Mouse (Mus musculus) right cerebral cortex, postnatal 4 days (tissue): ENCODE measurements around the gene Bcas2.
"Not testable (repeated sequence)": the region's sequence is repeated elsewhere in the genome, so short reads cannot be mapped to it uniquely, and the experiment has no call there.

ENCODE experiments used
- DNase-seq: peaks from one replicate; pipeline ENCODE4 v3.0.0-alpha.2; 2022

Gene Bcas2

DNA sequence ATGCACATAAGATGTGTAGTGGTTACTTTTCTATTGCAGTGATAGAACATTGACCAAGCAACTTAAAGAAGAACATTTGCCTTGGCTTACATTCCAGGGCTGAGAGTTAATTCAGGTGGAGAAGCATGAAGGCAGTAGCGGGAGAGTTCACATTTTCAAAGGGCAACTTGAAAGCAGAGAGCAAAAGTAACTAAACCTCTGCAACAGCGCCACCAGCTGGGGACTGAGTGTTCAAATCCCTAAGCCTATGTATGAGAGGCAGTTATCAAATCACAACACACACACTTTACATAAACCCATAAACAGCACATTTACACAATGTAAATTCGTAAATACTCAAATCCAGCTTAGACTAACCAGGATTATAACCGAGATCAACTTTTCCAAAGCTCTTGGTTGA is 1.7 kb upstream of the Bcas2 start:
- peak; percentile 92 for DNase-seq

DNA sequence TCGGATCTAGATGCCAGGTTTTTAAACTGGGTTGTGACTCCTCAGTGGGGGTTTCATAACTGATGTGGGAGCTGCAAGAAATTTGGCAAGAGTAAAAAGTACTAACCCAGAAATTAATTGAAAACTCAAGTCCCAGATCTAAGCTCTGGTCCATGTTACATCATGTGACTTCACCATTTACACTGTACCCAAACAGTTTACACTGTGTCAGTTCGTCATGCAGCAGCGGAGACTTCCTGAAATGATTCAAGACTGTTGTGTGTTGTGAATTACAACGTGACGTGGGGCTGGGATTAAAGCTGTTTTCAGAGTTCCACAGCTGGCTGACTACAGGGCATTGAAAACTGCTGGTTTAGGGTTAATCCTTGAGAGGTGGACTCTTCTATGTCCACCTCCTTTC is 1.2 kb downstream of the Bcas2 start:
- no peak for DNase-seq

DNA sequence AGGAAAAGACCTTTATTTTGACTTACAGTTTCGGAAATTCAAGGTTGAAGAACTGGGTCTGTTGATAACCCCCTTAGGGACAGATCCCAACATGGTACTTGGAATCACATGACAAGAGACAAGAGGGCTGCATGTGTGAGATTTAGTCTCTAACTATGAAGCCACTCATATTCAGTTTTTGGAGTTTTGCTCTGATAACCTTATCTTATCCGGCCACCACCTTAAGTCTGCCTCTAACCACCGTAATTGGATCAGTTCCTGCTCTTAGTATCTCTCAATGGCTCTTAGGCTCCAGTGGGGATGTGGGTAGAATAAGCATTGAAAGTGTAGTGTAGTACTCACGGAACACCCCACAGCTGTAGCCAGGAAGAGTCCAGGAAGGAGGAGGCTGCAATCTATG is 5.3 kb downstream of the Bcas2 start:
- no peak for DNase-seq

DNA sequence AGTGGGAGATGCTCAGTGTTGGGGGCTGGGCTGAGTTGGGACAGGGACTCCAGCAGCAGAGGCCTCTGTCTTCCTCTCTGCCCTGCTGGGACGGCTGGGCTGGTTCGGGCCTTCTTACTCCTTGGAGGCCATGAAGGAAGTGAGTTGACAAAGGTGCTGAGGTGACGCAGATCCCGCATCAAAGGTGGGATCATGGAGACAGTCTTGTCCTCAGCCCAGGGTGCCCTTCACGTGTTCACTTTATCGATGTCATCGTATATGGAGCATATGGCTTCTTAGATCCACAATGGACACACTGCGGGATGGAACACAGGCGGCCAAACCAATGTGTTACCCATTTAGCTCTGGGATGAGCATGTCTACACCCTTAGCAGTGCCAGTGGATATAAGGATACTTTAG is 8.1 kb downstream of the Bcas2 start:
- no peak for DNase-seq

DNA sequence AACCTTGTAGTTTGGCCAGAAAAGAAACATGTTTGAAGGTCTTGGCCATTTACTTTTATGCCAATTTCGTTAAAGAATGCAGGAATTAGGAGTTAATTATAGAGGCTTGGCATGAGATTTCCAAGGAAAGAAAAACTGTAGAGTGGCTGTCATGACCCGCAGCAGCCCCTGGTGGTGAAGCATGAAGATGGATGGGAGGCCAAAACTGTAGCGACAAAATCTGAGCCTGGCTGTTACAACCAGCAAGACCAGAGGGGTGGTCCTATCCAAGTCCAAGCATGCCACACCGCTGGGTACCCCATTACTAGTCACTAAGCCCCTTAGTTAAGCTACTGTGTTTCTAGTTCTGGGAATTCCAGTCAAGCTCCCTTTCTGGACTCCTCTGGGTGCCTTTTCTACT is 9.7 kb downstream of the Bcas2 start:
- no peak for DNase-seq

DNA sequence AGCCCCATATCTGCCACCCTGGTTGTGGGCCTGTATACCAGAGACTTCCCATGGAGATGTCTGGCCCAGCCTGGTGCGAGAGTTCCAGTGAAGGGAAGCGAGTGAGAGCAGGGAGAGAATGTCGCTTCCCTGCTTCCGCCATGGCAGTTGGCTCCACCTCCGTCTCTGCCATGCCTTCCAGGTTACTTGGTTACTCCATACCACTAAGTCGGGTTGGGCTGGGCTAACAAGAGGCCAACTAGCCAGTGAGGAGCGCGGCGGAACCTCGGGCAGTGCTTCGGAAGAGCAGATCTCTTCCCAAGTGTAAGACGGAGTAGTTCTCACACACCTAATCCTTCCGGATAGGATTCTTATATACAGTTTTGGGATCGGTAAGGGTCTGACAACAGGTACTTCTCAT is 11.4 kb downstream of the Bcas2 start:
- DNase-seq = no peak

DNA sequence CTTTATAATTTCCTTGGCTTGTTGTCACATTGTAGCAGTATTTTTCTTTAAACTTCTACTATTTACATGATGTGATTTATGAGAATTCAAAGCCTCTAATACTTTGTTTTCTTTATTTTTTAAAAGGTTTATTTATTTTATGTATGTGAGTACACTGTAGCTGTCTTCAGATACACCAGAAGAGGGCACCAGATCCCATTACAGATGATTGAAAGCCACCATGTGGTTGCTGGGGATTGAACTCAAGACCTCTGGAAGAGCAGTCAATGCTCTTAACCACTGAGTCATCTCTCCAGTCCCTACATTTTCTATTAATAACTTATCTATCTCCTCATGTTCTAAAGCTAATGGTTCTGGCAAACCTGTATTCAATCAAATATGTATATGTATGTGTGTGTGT is 13.0 kb downstream of the Bcas2 start:
- DNase-seq = not testable (repeated sequence)

DNA sequence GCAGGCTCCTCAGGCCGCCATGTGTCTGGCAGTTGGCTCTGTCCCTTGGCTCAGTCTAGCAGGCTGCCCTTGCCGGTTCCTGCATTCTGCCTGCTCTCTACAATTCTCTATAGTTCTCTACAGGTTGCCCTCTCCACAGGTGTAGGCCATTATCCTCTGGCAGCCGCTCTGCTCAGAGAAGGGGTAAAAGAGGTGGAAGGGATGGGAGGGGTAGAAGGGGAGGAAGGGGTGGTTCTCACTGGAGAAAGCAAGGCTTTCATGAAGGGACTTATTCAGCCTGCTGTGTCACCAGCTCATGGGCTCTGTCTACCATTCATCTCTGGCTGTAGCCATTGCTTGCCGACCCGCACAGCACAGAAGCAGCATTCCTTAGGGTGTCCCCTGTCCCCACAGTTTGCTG is 17.0 kb downstream of the Bcas2 start:
- DNase-seq = no peak

DNA sequence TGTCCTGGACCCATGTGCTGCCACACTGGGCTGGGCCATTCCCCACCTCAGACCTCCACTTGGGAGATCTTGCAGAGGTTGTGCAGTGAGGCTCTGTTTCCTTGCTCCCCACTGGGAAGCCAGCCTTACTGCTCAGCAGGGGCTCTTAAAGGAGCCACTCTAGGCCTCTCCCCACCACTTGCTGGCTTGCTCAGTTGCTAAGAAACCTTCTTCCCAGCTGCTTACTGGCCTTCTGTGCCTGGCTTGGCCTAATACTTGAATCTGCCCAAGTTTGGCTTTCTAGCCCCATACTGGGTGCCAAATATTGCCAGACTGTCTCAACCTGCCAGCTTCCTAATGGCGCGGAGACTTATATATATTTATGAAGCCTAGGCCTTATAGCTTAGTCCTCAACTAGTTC is 17.4 kb downstream of the Bcas2 start:
- no peak for DNase-seq

DNA sequence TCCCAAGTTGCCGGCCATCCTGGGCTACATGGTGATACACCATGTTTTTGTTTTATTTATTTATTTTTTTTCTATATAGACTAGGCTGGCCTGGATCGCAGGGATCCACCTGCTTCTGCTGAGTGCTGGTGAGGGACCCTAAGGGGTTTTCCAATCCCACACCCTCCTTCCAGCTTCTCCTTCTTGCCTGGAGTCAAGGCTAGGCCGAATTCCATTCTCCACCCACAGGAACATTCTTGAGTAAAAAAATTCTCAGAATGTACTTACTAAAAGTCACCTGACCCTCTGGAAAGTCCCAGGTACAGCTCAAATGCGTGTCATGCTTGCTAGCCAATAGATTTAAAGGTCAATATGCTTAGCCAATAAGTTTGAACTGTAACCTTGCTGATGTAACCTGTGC is 20.7 kb downstream of the Bcas2 start:
- DNase-seq = no peak

DNA sequence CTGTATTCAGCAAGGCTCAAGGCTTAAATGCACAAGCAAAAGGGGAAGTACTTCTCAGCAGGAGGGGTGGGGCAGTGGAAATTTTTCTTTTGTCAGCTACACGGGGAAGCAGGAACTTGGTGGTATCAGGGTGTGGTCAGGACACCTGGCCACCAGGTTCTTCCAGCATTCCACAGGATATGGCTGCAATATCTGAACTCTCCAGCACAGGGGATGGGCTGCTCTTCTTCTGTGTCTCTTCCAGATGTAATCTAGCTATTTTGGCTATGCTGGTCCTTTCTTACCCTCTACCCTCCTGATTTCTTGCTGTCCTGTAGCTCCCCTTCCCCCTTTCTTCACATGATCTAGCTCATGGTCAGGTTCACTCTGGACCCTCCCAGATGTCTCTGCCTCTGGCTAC is 21.7 kb downstream of the Bcas2 start:
- DNase-seq = no peak

DNA sequence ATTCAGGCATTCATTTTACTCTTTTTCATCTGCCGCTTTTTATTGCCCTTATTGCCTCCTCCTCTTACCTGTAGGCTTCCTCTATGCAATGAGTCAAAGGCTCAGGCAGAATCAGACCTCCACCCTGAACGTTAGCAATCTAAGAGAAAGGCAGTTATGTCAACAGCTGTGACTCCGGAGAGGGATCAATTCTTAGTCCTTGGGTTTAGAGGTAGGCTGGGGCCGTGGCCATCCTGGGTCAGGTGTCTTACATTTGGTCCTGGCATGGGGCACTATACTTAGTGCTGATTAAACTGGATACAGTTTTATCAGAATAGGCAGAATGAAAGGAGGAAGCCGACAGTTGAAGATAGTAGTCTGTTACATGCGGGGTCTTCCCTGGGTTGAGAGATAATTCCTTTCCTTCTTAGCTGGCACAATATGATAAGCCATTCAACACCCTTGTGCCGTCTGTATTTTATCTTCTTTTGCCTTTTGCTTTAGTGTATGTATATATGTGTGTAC is 24.9 kb downstream of the Bcas2 start:
- DNase-seq = no peak

DNA sequence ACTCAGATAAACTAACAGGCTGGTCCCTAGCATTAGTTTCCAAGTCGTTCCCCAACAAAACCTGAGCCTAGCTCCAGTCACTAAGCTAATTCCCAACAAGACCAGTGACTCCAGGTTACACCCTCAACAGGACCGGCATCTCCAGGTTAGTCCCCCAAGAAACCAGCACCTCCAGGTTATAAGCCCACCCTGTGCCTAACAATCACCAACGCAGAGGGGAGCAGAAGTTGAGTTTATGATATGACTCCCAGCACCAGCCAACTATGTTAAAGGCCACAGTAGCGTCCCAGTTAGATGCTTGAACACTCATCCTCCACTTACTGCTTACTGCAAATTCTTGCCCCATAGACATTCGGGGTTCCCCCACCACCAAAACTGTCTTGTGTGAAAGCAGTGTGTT is 27.9 kb downstream of the Bcas2 start:
- DNase-seq = no peak

DNA sequence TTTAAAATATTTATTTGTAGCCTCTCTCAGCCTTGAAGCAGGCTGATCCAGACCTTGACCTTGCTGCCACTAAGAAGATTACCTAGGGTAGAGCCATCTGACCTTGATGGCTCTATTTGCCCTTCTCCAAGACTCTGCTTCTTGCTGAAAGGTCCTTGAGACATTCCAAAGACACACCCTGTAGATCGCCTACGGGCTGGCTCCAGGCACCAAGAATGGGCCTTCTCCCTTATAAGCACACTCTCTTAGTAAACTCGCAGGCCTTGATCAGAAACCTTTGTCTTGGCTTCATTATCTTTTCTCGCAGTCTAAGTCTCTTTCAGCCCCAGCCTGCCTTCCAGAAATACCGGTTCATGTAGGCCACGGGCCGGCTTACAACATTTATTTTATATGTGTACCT is 29.6 kb downstream of the Bcas2 start:
- not testable (repeated sequence) for DNase-seq

DNA sequence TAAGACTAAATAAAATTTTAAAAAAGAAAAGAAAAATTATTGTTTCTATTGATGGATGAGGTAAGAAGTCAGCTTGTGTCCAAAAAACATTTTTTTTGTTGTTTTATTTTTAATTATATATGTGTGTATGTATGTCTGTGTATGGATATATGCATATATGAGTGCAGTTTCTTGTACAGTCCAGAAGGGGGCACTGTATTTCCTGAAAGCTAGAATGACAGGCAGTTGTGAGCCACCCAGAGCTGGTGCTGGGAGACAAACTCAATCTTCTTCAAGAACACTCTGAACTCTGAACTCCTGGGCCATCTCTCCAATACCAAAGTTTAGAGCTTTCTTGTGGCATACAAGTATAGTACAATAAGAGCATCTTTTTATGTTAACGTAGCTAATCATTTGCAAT is 32.1 kb downstream of the Bcas2 start:
- DNase-seq = no peak

DNA sequence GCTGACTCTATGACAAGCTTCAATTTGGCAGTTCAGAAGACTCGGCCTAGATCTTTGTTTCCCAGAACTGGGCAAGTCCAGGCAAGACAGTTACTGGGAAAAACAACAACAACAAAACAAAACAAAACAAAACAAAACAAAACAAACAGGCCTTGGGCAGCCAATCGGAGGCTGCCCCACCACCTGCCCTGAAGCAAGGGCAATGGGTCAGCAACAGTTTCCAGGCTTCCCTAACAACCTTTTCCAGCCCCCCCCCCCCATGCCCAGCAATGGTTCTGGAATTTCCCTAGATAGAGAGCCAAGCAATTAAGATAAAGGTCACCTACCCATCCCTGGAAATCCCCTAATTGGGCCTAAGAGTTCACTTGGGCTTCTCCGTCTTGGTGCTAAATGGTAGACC is 33.0 kb downstream of the Bcas2 start:
- no peak for DNase-seq

DNA sequence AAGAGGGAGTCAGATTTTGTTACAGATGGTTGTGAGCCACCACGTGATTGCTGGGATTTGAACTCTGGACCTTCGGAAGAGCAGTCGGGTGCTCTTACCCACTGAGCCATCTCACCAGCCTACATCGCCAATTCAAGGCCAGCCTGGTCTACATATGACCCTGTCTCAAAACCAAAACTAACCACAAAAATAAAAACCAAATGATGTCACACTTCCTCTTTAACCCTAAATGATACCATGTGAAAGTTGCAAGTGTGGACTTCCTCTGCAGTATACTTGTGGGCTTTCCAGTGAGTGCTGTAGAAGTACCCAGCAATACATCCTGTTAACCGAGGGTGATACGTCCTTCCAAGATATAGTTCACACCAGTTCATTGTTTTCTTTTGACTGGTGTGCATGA is 34.9 kb downstream of the Bcas2 start:
- DNase-seq = no peak

DNA sequence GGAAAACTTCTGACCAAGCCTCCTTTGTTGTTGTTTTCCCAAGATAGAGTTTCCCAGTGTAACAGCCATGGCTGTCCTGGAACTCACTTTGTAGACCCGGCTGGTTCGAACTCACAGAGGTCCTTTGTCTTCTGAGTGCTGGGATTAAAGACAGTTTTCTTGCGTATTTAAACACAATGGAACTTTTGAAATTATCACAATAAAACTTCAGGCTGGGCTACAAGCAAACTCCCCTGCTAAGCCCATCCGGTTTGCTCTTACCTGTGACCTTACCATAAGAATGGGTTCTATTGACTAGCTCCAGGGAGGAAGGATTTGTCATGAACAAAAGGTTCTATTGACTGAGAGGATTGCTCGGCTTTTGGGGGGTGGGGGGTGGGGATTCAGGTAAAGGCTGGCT is 36.3 kb downstream of the Bcas2 start:
- DNase-seq = no peak

DNA sequence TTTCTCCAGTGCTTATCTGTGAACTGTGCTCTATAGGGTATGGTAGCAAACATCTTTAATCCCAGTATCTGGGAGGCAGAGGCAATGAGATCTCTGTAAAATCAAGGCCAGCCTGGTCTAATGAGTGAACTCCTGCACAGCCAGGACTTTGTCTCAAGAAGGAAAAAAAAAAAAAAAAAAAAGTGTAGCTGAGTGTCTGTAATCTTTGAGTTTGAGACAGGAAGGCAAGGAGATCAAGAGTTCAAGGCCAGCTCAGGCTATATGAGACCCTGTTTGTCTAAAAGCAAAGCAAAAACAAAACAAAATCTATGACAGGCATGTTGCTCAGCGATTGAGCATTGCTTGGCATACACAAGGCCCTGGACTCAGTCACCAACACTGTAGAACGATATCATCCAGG is 36.8 kb downstream of the Bcas2 start:
- no peak for DNase-seq

DNA sequence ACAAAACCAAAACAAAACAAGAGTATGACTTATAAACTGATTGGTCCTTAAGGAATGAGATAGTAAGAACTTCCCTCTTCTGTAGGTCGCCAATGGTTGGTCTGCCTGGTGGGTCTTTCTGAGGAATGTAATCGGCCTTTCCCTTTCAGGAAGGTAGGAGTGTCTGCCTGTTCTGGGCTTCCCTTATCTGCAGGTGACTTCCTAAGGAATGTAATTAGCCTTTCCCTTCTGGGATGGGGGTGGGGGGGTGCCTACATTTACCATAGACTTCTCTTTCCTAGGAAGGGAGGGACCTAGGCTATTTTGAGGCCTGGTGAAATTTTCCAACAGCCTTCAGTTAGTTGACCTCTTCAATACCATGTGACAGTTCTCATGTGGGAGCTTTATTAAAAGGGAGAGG is 39.6 kb downstream of the Bcas2 start:
- no peak for DNase-seq

DNA sequence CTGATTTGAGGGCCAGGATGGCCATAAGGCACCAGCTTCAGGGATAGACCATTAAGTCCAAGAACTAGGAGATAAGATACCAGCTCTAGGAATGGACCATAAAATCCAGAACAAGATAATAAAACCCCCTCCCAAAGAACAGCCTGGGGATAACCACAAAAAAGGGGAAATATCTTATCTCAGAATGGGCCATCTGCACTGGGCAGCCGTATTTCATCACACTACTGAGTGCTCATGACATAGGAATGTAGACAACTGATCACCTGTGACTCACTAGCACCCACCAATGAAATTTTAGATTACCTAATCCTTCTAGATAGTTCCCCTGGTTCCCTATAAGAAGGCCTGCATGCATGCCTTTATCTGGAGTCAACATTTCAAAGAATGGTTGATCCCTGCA is 40.7 kb downstream of the Bcas2 start:
- no peak for DNase-seq

DNA sequence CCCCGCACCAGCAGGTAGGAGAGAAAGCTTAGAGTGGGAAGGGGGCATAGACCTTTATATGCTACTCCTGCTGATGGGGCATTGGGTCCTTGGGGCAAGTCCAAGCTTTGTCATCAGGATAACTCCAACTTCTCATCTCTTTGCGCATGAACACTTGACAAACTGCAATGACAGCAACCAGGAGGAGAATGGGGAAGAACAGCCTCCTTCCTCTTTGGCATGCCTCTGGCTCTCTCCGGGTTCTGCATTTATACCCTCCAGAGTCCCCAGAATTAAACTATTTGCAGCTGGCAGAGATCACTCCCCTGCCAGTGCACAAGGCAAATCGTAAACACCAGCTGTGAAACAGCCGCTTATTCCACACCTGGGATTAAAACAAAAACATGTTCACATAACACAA is 42.1 kb downstream of the Bcas2 start:
- no peak for DNase-seq

DNA sequence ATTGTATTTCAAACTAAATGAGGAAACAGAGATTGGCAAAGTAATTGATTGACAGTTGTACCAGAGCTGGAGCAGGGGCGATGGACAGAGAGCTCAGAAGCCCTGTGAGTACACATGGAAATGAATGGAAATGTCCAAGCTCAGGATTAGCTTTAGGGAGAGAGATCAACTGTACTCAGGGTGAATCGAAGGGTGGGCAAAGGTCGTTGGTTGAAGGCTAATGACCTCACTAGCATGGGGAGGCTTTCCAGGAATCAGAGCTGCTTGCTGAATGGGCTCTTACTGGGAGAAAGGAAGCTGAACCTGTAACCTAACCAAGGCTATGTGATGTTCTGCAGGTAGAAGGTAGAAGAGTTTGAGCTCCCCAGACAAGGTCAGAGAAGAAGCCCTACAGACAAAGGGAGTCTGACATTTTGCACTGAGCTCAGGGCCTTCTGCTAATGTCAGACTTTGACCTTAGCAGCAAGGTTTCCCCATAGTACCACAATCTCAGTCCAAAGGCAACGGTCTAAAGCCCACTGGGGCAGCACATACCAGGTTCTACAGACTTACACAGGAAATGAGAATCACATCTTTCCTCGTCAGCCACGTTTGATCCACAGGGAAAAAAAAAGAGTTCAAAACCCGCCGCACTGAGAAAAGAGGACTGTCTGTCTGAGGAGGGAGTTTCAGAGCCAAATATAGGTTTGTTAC is 43.3 kb downstream of the Bcas2 start:
- DNase-seq = no peak

DNA sequence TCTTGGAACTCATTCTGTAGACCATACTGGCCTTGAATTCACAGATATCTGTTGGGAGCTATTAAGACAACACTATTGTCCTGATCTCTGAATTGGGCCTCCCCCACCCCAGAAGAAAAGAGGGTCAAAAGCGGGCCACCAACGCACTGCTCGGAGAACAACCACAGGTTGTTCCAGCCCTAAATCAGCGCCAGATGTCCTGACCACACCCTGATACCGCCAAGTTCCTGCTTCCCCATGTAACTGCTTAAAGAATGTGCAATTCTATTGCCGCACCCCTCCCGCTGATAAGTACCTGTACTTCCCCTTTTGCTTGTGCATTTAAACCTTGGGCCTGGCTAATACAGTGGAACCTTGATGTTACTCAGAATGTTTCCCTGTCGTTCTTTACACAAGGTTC is 43.9 kb downstream of the Bcas2 start:
- DNase-seq = not testable (repeated sequence)

DNA sequence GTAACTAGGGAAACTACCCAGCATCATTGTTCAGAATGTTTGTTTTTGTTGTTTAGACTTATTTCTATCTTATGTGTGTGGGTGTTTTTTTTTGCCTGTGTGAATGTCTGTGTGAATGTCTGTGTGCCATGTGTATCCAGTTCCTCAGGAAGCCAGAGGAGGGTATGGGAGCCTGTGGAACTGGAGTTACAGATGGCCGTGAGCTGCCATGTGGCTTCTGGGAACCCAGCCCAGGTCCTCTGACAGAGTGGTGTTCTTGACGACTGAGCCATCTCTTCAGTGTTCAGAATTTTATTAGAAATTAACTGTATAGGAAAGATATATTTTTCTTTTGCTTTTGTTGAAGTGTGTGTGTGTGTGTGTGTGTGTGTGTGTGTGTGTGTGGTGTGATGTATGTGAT is 50.0 kb downstream of the Bcas2 start:
- DNase-seq = peak; percentile 22

DNA sequence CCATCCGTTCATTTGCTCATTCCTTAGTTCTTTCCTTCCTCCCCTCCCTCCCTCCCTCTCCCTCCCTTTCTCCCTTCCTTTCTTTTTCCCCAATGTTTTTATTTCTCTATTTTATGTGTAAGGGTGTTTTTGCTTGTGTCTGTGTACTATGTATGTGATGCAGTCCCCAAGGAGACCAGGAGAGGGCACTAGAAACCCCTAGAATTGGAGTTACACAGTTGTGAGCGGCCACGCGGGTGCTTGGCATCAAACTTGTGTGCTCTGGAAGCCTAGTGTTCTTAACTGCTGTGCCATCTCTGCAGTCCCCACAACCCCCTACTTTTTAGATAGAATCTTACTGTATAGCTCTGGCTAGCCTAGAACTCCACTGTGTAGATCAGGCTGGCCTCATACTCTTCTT is 52.3 kb downstream of the Bcas2 start:
- DNase-seq = peak; percentile 14
